Mouse (Mus musculus): ENCODE results near the gene Nampt.

DNA sequence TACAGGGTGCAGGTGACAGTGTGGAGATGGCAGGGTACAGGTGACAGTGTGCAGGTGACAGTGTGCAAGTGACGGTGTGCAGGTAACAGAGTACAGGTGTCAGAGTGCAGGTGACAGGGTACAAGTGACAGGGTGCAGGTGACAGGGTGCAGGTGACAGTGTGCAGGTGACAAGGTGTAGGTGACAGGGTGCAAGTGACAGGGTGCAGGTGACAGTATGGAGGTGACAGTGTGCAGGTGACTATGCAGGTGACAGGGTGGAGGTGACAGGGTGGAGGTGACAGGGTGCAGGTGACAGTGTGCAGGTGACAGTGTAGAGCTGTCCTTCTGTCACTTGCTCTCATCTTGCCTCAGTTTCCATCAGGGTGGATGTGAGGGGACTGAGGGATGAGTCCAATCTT, 76.5 kb downstream of the Nampt start:
- TF ChIP-seq CTCF (IDR thresholded peaks at IDR 0.05; ENCODE audit: insufficient read depth, low read length) (no peak), POLR2A (IDR thresholded peaks at IDR 0.05; ENCODE audit: borderline replicate concordance, extremely low read depth, low read depth, low read length) (no peak)

Measured in lung, adult 2 months (tissue).